Mouse (Mus musculus): Measurements from ENCODE around the gene Gjb6. TPM values are rescaled to one million over a fixed set of nuclear protein-coding genes. Genes with fewer than 3 reads are reported as not detected.

The Gjb6 gene
- not detected in 2 replicates for total RNA-seq (2017)

DNA sequence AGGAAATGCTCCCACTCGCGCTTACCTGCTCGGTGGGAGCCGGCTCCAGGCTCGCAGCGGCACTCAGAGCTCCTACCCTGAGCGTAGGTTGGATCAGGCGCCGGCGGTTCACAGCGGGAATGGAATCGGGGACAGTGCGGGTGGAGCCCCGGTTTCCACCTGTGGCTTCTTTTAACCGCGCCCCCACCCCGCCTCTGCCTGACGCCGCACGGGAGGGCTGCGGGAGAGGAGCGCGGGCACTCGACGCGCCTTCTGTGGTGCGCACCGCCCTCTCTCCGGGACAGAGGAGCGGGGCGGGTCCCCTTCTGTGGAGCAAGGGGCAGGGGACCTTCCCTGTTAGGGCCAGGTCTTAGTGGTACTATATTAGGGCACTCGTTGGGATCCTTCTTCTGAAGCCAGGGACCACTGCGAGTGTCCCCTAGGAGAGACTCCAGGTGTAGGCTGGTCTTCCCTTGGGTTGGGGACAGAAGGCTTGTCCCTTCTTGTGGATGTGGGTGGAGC lies at the start of gene Gjb6:
TSS of gene Gjb6 (minus strand) at position 451 of the 501 bp plus-strand sequence.
- no peak for ATAC-seq (ENCODE audit: extremely low read depth, insufficient number of reproducible peaks, low FRiP score, poor library complexity, severe bottlenecking)

DNA sequence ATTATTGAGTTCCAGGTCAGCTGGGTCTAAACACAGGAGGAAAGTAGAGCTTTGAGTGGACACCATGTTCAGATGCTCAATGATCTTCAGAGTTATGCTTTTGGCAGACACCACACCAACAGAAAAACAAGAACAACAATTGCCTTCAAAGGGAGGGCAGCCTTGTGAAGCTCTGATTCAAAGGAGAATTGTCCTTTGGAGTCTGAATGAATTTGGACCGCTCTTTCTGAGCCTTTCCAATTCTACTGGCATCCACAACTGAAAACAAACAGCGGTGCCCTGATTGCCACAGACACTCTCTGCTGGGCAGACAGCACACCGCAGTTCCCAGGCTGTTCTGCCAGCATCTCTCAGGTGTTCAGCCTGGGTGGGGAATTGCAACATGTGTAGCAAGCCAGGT lies 32.1 kb upstream of the Gjb6 start:
- ATAC-seq (ENCODE audit: extremely low read depth, insufficient number of reproducible peaks, low FRiP score, poor library complexity, severe bottlenecking): no peak

DNA sequence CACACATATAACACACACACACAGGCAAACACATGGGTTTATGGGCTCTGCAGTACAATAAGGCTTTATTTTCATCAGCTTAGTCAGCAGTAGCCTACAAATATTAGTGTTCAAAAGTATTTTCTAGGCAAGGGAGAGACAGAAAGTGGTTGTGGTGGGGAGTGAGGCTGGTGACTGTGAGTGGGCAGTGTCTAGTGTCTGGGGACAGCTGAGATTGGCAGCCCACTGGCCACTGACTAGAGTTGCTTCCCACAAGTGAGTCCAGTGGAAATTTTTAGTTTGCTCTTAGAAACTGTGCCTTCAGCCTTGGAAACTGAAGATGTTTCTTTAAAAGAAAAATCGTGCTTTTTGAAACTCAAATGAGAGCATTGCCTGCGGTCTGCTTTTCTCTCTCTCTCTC lies 28.4 kb upstream of the Gjb6 start:
- no peak for ATAC-seq (ENCODE audit: extremely low read depth, insufficient number of reproducible peaks, low FRiP score, poor library complexity, severe bottlenecking)

DNA sequence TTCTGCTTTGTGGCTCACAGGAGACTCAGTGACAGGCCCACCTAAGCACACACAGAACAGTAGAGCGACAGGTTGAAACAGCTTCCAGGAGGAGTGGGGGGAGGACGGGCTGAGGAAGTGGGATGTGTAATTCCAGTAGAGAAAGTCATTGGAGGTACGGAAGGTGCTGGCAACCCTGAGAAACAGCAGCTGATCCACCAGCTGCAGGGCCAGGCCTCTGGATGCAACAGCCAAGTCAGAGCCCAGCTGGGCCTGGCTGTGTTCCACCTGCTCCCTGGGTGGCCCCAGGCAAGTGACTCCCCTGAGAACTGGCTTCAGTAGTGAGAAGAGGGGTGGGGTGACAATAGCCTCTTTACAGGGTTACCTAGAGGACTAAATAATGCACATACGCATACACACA lies 27.8 kb upstream of the Gjb6 start:
- ATAC-seq (ENCODE audit: extremely low read depth, insufficient number of reproducible peaks, low FRiP score, poor library complexity, severe bottlenecking): no peak

DNA sequence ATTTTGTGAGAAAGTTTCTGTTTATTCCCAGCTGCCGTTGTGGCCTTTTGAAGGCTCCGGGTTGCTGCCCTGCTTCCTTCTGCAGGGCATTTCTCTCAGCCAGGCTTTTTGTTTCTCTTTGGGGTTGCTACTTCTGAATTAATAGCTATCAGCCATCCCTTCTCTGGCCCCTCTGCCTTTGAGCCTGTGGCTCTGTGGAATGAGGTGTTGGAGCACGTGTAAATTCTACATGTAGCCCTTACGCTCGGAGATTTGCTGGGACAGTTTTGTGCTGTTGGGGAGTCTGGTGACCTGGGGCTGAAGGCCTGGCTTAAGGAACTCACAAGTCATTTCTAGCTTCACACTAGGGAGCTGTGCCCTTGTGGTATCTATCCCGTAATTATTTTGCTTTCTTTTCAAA lies 21.5 kb upstream of the Gjb6 start:
- no peak for ATAC-seq (ENCODE audit: extremely low read depth, insufficient number of reproducible peaks, low FRiP score, poor library complexity, severe bottlenecking)

DNA sequence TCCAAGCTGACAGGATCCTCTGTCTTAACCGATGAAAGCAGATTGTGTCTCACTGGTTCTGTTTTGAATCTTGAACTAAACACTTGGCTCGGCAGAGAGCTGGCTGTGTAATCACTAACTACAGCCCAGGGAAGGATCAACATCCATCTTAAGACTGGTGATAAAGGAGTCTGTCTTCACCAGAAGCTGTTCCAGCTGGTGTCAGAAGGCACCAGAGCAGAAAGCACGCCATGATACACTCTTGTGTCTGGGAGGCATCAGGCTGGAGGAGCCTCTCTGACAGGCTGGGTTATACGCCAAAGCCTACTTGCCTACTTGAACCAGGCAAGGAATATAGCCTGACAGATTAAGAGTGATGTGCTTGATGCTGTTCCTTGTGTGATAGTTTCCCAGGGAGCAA lies 12.3 kb upstream of the Gjb6 start:
- ATAC-seq (ENCODE audit: extremely low read depth, insufficient number of reproducible peaks, low FRiP score, poor library complexity, severe bottlenecking): no peak

DNA sequence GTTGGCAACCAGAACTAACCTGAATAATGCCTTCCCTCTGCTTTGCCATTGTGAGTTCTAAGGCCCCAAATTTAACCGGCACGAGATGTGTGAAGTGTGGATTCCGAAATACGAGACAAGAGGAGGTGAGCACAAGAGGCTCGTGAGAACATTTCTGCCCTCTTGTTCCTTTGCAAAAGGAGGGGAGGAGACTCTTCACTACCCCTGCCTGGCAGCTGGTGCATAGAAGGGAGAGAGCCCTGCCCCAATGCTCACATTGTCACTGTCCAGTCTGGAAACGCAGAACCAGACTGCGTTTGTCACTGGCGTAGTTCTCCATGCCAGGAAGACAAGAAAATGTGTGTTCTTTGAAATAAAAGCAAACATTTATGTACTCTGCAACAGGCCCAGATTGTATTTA lies 1.9 kb upstream of the Gjb6 start:
- no peak for ATAC-seq (ENCODE audit: extremely low read depth, insufficient number of reproducible peaks, low FRiP score, poor library complexity, severe bottlenecking)

DNA sequence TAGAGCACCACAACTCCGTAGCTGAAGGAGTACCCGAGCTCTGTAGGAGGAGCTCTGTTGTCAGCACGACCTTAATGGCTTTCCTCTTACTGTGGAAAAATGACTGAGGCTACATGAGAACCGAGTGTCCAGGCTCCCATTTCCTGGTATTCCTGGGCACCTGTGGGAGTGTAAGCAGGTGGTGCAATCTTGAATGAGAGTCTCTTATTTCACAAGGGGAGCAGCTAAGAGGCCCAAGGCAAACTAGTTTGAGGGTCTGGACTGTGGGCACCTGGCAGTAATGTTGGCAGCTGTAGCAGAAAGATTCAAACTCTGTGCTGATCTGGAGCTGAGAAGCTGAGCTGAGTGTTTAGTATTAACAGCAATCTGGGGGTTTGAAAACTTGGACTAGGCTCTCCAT lies 6.0 kb downstream of the Gjb6 start:
- ATAC-seq (ENCODE audit: extremely low read depth, insufficient number of reproducible peaks, low FRiP score, poor library complexity, severe bottlenecking): no peak

DNA sequence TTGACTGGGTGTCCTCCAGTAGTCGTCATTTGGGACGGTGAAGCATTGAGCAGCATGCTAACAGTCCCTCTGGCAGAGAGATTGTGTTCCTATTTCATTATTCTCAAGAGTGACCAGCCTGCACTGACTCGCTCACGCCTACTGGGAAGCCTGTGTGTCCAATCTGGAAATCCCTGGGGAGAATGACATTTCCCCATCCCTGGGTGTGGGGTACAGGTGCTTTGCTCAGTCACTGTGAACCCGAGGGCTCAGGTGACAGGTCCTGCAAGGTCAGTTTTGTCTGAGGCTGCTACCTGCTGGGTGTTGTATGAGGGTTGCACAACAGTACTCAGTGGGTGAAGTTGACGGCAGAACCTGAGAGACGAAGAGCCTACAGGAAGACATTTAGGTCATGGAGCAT lies 11.1 kb downstream of the Gjb6 start:
- no peak for ATAC-seq (ENCODE audit: extremely low read depth, insufficient number of reproducible peaks, low FRiP score, poor library complexity, severe bottlenecking)

DNA sequence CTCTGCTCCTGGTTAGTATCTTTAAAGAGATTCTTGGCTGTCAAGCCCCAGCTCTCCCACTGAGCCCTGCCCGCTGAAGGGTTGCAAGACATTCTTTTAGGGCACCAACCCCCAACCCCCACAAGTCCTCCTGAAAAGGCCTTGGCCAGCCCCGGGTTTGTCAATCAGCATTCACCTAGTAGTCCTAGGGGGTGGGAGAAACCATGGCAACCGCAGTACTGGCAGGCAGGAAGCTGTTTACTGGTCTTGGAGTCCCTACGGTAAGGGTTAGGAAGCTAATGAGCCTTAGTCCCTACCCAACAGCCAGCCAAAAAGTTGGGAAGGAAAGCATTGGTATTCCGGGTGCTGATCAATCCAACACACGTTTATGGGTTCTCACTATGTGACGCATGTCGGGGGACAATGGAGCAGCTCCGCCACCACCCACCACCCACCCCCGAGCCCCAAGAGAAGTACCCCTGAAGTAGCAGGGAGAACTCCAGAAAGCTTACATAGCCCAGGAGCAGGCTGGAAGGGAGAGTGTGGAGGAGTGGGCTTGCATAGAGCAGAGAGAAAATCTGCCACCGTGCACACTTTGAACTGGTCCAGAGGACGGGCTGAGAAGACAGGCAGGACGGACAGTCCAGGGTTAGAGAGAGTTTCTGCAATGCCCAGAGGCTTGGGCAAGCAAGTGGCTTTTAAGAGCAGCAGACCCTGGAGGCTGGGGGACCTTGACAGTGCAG lies 17.4 kb downstream of the Gjb6 start, which contains the start of gene Gm4491:
TSS of gene Gm4491 (minus strand) at position 61 of the 722 bp plus-strand sequence.
- ATAC-seq (ENCODE audit: extremely low read depth, insufficient number of reproducible peaks, low FRiP score, poor library complexity, severe bottlenecking): no peak

DNA sequence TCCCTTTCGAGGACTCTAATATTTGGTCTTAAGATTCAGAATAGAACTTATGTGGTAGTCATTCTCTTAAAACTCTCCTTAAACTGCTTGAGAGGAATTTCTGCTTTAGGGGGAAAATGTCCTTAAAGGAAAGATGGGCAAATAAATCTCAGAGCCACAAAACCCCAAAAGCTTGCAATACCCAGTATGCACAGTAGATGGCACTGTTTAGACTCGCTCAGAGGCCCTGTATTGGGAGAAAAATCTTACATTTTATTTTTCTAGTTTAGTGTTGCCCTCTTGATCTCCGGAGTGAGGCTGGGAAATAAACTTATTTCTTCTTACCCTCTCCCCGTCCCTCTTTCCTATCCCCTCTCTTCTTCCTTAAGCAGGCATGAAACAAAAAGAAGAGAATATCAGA lies 24.2 kb downstream of the Gjb6 start:
- no peak for ATAC-seq (ENCODE audit: extremely low read depth, insufficient number of reproducible peaks, low FRiP score, poor library complexity, severe bottlenecking)

DNA sequence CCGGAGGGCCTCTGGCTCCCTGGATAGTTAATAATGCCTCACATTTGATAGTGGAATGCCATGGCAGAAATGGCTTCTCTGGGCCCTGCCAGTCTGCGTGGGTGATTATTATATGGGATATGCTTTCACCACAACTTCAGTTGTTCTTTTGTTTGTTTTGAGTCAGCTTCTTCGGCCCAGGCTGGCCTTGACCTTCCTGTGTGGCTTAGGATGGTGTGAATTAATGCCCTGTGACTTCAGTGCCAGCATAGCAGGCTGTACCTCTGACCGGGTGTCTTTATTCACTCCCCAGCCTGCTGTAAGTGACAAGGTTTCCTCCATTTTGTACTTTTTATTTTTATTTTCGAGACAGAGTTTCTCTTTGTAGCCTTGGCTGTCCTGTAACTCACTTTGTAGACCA lies 25.5 kb downstream of the Gjb6 start:
- ATAC-seq (ENCODE audit: extremely low read depth, insufficient number of reproducible peaks, low FRiP score, poor library complexity, severe bottlenecking): no peak

DNA sequence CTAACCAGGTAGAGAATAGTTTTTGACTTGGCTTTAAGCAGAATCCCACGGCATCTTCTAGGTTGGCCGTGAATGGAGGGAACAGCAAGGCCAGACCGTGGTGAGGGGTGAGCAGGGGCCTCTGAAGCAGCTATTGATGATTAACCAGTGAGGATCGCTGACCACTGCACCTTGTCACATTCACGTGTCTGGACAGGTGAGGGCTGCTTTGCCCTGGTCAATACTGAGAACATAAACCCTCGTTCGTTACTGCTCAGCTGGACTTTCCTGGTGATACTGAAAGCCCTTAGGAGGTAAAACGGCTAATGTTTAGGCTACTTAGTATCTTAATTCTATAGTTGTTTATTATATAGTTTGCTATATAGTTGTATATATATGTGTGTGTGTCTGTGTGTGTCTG lies 26.3 kb downstream of the Gjb6 start:
- ATAC-seq (ENCODE audit: extremely low read depth, insufficient number of reproducible peaks, low FRiP score, poor library complexity, severe bottlenecking): no peak

DNA sequence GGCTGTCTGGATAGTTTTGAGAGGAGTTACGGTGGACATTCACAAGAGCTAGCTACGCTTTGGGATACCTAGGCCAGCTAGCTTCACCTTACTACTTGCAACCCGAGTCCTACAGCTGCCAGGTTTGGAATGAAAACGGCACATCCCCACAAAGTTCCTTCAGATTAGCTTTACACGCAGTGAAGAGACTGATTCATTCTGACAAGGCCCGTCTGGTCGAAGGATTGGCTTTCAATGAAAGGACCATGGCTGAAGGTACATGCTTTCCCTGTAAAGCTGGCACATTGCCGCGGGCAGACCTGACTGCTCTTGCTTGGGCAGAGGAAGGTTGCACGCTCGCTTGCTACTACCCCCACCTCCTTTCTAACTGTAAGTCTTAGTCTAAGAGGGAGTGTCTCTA lies 27.7 kb downstream of the Gjb6 start:
- ATAC-seq (ENCODE audit: extremely low read depth, insufficient number of reproducible peaks, low FRiP score, poor library complexity, severe bottlenecking): no peak

DNA sequence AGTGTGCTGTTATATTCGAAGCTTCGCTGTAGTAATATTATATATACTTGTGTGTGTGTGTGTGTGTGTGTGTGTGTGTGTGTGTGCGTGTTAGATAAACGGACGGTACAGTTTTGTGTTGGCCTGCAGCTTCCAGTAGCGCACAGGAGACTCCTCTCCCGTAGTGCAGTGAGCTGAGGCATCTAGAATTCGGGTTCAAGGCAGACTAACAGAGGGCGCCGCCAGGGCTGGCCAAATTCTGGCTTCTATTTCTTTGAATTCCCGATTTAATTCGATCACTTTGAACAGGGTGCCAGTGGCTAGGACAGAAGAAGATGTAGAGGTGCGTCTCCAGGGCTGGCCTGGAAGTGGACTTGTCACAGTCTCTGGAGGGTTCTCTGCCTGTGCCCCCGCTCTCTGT lies 28.3 kb downstream of the Gjb6 start:
- ATAC-seq (ENCODE audit: extremely low read depth, insufficient number of reproducible peaks, low FRiP score, poor library complexity, severe bottlenecking): no peak

DNA sequence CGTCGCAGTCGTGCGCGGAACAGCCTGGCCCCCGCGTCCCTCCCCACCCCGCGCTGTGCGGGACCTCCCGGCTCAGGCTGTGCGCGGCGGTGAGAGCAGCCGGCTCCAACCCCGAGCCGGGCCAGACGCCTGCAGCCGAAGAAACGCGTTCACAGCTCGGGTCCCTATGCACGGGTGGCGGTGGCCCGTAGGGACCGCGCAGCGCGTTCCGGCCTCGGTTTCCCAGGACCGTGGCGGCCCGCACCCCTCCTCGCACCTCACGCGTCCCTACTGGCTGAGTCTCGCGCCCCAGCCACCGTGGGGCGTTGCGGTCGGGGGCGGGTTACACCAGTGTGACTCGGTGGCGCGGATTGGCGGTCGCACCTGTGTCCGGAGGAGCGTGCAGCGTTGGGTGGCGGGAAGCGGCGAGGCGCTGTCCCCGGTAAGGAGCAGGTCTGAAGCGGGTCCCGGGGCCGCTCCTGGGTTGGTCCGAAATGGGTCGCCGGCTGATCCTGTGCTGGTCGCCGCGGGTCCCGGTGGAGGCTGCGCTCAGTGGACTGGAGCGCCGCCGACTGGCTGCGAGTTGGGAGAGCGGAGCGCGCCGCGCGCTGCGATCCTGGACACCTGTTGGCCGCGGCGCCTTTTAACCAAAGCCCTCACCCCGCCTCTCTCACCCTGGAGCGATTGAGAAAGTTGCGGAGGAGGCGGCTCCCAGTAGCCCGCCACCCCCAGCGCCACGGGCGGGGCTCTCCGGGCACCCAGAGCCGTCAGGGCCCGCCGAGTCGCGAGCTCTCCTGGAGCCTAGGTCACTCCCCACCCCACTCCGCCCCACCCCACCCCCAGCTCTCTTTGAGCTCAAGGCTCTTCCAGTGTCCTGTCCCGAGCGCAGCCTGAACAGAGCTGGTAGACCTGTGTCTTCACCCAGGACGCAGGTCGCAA lies 29.0 kb downstream of the Gjb6 start, which contains the start of gene Gjb2:
TSS of gene Gjb2 (minus strand) at position 597 of the 918 bp plus-strand sequence.
- ATAC-seq (ENCODE audit: extremely low read depth, insufficient number of reproducible peaks, low FRiP score, poor library complexity, severe bottlenecking): no peak

DNA sequence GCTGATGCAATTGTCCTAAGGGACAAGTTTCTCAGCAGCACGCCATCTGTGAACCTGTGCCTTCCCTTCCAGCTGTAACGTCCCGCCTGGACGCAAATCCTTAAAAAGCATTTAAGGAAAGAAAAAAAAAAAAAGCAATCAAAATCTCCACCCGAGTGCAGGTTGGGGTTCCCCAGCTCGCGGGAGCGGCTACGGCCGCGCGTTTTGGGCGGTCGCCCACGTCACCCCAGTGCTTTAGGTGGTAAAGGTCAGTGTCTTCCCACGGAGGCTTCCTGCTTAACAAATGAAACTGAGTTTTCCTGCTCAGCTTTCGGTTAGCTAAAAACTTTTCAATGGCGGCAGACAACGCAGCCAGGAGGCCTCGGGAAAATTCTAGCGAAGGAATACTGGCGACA lies 29.7 kb downstream of the Gjb6 start:
- ATAC-seq (ENCODE audit: extremely low read depth, insufficient number of reproducible peaks, low FRiP score, poor library complexity, severe bottlenecking): no peak

DNA sequence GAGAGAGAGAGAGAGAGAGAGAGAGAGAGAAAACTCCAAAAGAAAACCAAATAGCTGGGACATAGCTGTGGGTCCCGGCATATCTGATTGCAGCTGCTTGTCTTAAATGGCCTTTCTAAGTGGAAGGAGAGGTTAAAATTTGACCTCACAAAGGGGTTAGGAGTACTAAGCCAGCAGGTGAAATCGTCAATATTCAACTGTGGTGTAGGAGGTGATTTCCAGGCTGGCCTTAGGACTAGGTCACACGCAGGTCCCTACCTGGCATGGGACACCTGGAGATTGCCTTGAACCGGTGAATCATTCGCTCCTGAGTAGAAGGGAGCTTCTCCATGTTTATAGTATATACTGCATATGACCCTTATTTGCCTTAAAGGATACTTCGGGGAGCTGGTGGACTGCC lies 30.3 kb downstream of the Gjb6 start:
- no peak for ATAC-seq (ENCODE audit: extremely low read depth, insufficient number of reproducible peaks, low FRiP score, poor library complexity, severe bottlenecking)

DNA sequence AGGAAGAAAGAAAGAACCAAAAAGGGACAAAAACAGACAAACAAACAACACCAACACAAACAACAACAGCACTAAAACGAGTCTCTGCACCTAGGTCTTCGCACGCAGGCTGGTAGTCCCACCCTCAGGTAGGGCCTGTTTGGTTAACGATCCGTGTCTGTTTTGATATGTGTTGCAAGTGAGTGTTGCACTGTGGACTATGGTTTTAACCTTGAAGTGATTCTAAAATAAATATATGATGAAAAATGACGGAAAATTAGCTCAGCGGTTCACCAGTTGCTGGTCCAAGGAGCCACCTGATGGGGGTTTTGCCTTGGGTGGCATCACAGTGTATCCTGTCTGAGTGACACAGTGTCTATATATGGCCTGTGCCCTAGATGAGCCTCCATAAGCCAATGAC lies 31.8 kb downstream of the Gjb6 start:
- no peak for ATAC-seq (ENCODE audit: extremely low read depth, insufficient number of reproducible peaks, low FRiP score, poor library complexity, severe bottlenecking)

DNA sequence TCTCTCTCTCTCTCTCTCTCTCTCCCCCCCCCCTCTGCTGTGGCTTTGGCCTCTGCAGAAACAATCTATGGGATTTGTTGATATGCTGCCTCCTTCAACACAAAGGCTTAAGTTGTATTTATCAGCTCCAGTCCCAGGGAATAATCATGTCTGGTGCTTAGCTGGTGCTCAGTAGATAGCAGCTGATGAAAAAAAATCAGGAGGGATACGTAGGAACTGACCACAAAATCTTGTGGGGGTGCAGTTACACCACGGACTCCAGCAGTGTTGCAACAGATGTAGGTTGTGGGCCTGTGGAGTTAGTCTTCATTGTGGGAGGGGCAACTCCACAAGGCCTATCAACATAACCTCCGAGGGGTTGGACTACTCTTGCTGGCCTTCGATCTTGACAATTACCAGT lies 37.6 kb downstream of the Gjb6 start:
- ATAC-seq (ENCODE audit: extremely low read depth, insufficient number of reproducible peaks, low FRiP score, poor library complexity, severe bottlenecking): no peak

Measured in neutrophil, adult 5-6 weeks (primary cell).